Mouse (Mus musculus) embryonic facial prominence, embryonic 12.5 days (tissue): Measurements from ENCODE around the gene Cep112. TPM values are rescaled to one million over a fixed set of nuclear protein-coding genes. Genes with fewer than 3 reads are reported as not detected.

Experiments
- ATAC-seq: fragments of 200-750 bp; cut with Nextera tagmentation; 2 replicates; pipeline ENCODE4 v1.8.0; 2017; ENCODE audit not compliant: insufficient number of reproducible peaks, insufficient read depth, low FRiP score, low TSS enrichment
- H3K27ac ChIP-seq: fragments of 300-500 bp; sonication (generic); 2 replicates; pipeline ENCODE4 v1.5.1; 2016; ENCODE audit warnings: mild to moderate bottlenecking
- H3K27me3 ChIP-seq: fragments of 300-500 bp; sonication (generic); 2 replicates; pipeline ENCODE4 v1.6.1; 2016; ENCODE audit warnings: mild to moderate bottlenecking, moderate library complexity
- H3K36me3 ChIP-seq: fragments of 300-500 bp; sonication (generic); 2 replicates; pipeline ENCODE4 v1.6.1; 2016; ENCODE audit warnings: mild to moderate bottlenecking
- H3K4me1 ChIP-seq: fragments of 300-500 bp; sonication (generic); 2 replicates; pipeline ENCODE4 v1.6.1; 2016
- H3K4me2 ChIP-seq: fragments of 300-500 bp; sonication (generic); replicated peaks from 2 replicates; pipeline ENCODE4 v1.6.1; 2016; ENCODE audit warnings: mild to moderate bottlenecking, moderate library complexity
- H3K4me3 ChIP-seq: fragments of 300-500 bp; sonication (generic); 2 replicates; pipeline ENCODE4 v1.5.1; 2016; ENCODE audit warnings: mild to moderate bottlenecking
- H3K9ac ChIP-seq: fragments of 300-500 bp; sonication (generic); 2 replicates; pipeline ENCODE4 v1.6.1; 2016; ENCODE audit warnings: mild to moderate bottlenecking, moderate library complexity
- H3K9me3 ChIP-seq: fragments of 300-500 bp; sonication (generic); 2 replicates; pipeline ENCODE4 v1.6.1; 2016; ENCODE audit warnings: mild to moderate bottlenecking, moderate library complexity
- WGBS: fragments of 180-500 bp; shearing (Covaris S2); methylation state at CpG from one replicate; pipeline ENCODE4 v1.1.7; 2016; 5-methylcytosine and 5-hydroxymethylcytosine counted together
- polyA plus RNA-seq: library from polyadenylated mRNA; unstranded; fragments of >200 nt; fragmentation: Nextera tagmentation; extraction: Ambion mirVana; gene quantifications from 2 replicates; pipeline ENCODE4 v1.2.1, GENCODE M21; 2016

Gene Cep112
- polyA plus RNA-seq, 1 experiment from 2014 or later: 13.8 TPM

DNA sequence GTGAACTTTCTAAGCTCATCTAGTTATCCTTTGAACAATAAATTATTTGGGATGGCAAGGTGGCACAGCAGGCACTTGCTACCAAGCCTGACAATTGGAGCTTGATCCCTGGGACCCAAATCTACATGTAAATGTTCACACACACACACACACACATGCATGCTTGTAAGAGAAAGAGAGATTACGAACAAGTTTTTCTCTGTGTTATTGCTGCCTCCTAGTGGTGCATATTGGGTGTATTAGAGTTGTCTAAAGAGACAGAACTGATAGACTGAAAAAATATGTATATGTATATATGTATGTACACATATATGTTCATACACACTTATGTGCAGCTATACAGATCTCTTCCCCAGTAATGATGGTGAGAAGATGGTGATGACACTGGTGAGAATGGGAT is 6.5 kb upstream of the Cep112 start:
- H3K27me3 ChIP-seq: peaks cover 5% of the 10 kb centered on the region; the same call in 1 of the 2 replicates
- H3K36me3 ChIP-seq: no peaks in the 10 kb centered on the region
- H3K4me3 ChIP-seq: no peak overlapping the region
- no peak for ATAC-seq
- peaks cover 4% of the 10 kb centered on the region; the same call in 1 of the 2 replicates for H3K4me1 ChIP-seq
- no peak overlapping the region for H3K4me2 ChIP-seq
- WGBS: 33% methylated on average over 1 of the region's 1 CpGs
- no peak overlapping the region for H3K27ac ChIP-seq
- no peak overlapping the region for H3K9ac ChIP-seq
- no peaks in the 10 kb centered on the region for H3K9me3 ChIP-seq

DNA sequence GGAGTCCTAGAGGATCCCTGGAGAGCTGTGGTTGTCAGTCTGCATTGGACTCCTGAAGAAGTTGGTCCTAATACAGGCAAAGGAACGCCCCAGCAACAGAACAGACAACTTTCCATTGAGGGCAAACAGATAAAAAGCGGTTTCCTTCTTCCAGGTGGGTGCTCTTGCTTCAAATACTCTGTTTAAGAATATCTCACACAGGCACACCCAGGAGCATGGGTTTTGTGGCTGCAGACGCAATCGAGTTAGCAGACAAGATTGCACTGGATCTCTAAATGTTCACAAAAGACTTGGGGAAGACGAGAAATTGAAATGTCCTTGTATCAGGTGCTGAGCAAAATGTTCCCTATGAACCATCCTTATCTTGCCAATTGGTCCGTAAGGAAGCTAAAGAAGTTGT is 5.8 kb upstream of the Cep112 start:
- peaks cover 4% of the 10 kb centered on the region; the same call in 1 of the 2 replicates for H3K4me1 ChIP-seq
- peaks cover 5% of the 10 kb centered on the region; the same call in 1 of the 2 replicates for H3K27me3 ChIP-seq
- no peaks in the 10 kb centered on the region for H3K9me3 ChIP-seq
- no peak overlapping the region for H3K4me3 ChIP-seq
- H3K36me3 ChIP-seq: no peaks in the 10 kb centered on the region
- ATAC-seq: no peak
- no peak overlapping the region for H3K9ac ChIP-seq
- WGBS: 87% methylated on average over 6 of the region's 6 CpGs
- H3K27ac ChIP-seq: no peak overlapping the region; the same call in 1 of the 2 replicates
- no peak overlapping the region for H3K4me2 ChIP-seq

DNA sequence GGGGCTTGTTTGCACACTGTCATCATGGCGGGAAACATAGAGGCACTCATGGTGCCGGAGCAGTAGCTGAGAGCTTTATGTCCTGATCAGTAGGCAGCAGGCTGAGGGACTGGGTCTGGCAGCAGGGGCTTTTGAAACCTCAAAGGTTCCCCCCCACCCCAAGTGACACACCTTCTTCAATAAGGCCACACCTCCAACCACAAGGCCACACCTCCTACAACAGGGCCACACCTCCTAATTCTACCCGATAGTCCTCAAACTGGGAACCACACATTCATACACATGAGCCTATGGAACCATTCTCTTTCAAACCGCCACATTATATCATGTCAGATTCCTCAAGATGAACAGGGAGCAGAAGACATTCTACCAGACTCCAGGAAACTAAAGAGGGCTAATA is 4.2 kb upstream of the Cep112 start:
- Histone ChIP-seq H3K4me1 (peaks cover 4% of the 10 kb centered on the region; the same call in 1 of the 2 replicates), H3K27ac (no peak overlapping the region), H3K27me3 (peaks cover 5% of the 10 kb centered on the region; the same call in 1 of the 2 replicates), H3K9me3 (no peaks in the 10 kb centered on the region), H3K4me2 (no peak overlapping the region), H3K4me3 (no peak overlapping the region), H3K9ac (no peak overlapping the region), H3K36me3 (no peaks in the 10 kb centered on the region)
- whole genome bisulfite sequencing: 76% methylated on average over 4 of the region's 4 CpGs
- no peak for ATAC-seq

DNA sequence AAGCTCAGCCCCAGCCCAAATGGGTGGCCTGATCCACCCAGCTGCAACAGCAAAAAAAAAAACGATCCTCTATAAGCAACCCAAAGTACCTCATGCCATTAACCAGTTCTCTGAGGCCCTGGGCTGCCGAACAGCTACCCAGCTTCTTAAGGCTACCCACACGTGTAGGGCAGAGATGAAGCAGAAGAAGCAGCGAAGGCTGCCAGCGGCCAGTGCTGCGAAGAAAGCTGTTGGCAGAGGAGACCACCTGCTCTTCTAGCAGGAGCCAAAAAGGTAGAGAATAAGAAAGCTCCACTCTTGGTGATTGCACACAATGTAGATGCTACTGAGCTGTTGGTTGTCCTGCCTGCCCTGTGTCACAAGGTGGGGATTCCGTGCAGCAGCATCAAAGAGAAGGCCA is 1.8 kb upstream of the Cep112 start:
- H3K4me1 ChIP-seq: peaks cover 4% of the 10 kb centered on the region; the same call in 1 of the 2 replicates
- H3K9ac ChIP-seq: no peak overlapping the region
- peaks cover 5% of the 10 kb centered on the region; the same call in 1 of the 2 replicates for H3K27me3 ChIP-seq
- H3K4me2 ChIP-seq: no peak overlapping the region
- no peaks in the 10 kb centered on the region for H3K9me3 ChIP-seq
- no peak overlapping the region for H3K4me3 ChIP-seq
- no peaks in the 10 kb centered on the region for H3K36me3 ChIP-seq
- H3K27ac ChIP-seq: no peak overlapping the region
- WGBS: 64% methylated on average over 7 of the region's 7 CpGs
- ATAC-seq: no peak

DNA sequence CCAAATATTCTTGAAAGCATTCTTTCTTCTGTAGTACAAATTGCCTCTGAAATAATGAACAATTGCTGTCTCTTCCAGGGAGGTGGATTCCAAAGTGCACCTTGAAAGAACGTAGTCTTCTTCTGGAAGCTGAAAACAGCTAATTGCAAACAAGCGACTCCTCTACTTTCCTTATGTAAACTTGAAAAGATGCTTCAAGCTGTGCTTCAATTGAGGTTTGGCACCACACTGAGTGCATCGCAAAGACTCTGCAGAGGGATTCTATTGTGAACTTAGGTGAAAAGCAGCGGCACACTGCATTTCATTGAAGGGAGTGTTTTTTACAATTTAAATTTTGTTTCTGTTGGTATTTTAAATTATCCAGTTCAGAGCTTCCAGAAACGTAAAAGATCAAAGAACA is 881 bp upstream of the Cep112 start:
- Histone ChIP-seq H3K9me3 (no peaks in the 10 kb centered on the region), H3K4me1 (peaks cover 4% of the 10 kb centered on the region; the same call in 1 of the 2 replicates), H3K27me3 (peaks cover 5% of the 10 kb centered on the region; the same call in 1 of the 2 replicates), H3K9ac (no peak overlapping the region), H3K4me3 (peak overlapping the region; percentile 66; the same call in 1 of the 2 replicates), H3K36me3 (no peaks in the 10 kb centered on the region), H3K27ac (no peak overlapping the region), H3K4me2 (peak overlapping the region; percentile 65)
- WGBS: 2% methylated on average over 5 of the region's 5 CpGs
- ATAC-seq: no peak

DNA sequence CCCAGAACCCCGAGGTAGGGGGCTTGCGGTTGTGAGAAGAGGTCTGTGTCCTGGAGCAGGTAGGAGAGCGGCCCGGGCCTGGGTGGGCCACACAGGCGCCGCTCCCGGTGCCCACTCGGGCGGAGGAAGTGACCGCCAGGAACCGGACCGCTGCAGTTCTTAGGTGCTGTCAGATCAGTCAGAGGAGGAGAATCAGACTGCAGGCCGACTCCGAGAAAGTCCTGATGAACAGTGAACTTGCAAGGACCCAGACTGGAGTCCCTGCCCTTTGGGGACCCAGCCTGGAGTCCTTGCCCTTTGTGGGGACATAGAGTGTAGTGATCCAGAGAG is 565 bp downstream of the Cep112 start:
- peaks cover 5% of the 10 kb centered on the region; the same call in 1 of the 2 replicates for H3K27me3 ChIP-seq
- 0 out of 2 replicates have a peak overlapping the region, but pooled peaks have one; percentile 63 for H3K27ac ChIP-seq
- peak overlapping the region; percentile 66 for H3K4me3 ChIP-seq
- no peaks in the 10 kb centered on the region for H3K4me1 ChIP-seq
- H3K9ac ChIP-seq: peak overlapping the region; percentile 77
- no peaks in the 10 kb centered on the region for H3K36me3 ChIP-seq
- no peaks in the 10 kb centered on the region for H3K9me3 ChIP-seq
- 11% methylated on average over 14 of the region's 14 CpGs for WGBS
- H3K4me2 ChIP-seq: peak overlapping the region; percentile 65
- ATAC-seq: peak; percentile 59

DNA sequence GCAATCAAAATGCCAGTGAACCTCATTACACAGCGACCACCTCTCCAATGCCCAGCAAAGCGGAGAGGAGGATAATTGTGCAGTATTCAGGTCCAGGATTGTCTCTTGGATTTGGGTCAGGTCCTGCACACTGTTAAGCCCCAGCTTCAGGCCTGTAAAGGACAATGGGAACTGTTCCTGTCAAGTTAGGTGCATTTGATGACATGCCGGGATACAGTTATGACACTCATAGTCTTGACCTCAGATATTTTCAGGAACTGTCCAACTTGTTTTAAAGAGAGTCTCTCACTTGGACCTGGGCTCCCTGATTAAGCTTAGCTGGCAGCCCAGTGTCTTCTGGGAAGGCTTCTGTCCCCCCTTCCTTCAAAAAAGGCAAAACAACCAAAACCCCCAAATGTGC is 1.1 kb downstream of the Cep112 start:
- no peaks in the 10 kb centered on the region for H3K36me3 ChIP-seq
- no peak for ATAC-seq
- no peak overlapping the region for H3K27ac ChIP-seq
- H3K27me3 ChIP-seq: peaks cover 5% of the 10 kb centered on the region; the same call in 1 of the 2 replicates
- peak overlapping the region; percentile 65 for H3K4me2 ChIP-seq
- 87% methylated on average over 3 of the region's 3 CpGs for WGBS
- H3K9me3 ChIP-seq: no peaks in the 10 kb centered on the region
- H3K9ac ChIP-seq: no peak overlapping the region
- 0 out of 2 replicates have a peak overlapping the region, but pooled peaks have one; percentile 66 for H3K4me3 ChIP-seq
- H3K4me1 ChIP-seq: no peaks in the 10 kb centered on the region

DNA sequence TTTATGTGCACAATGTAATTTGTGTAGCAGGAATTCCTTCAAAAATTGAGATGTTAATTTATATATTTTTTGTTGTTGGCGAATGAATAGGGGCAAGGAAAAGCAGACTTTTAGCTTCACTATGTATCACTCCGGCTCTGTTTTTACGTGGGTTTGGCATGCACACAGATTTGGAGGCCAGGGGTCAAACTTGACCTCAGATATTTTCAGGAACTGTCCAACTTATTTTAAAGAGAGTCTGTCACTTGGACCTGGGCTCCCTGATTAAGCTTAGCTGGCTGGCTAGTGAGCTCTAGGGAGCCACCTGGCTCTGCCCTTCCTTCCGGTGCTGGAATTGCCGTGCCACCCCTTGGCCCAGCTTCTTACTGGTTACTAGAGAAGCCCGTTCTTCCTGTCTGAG is 2.2 kb downstream of the Cep112 start:
- Histone ChIP-seq H3K36me3 (no peaks in the 10 kb centered on the region), H3K4me1 (no peaks in the 10 kb centered on the region), H3K9me3 (no peaks in the 10 kb centered on the region), H3K27ac (no peak overlapping the region), H3K4me3 (no peak overlapping the region), H3K27me3 (peaks cover 5% of the 10 kb centered on the region; the same call in 1 of the 2 replicates), H3K9ac (no peak overlapping the region), H3K4me2 (no peak overlapping the region)
- no peak for ATAC-seq
- 52% methylated on average over 6 of the region's 6 CpGs for WGBS

DNA sequence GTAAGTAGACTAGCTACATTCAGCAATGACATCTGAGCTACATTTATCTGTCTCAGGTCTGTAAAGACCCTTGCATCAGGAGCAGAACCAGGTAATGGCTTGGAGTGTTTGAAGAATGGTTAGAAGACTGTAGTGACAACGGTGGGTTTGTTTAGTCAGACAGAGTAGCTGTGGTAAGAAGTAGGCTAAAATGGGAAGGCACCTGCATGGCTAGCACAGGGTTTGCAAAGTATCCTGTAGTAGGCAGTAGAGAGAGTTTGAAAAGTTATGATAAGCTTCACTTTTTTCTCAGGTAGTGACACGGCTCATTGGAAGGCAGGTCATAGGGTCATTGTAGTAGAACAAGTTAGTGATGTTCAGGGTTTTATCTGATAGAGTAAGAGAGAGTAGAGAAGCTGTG is 4.1 kb downstream of the Cep112 start:
- no peaks in the 10 kb centered on the region for H3K27me3 ChIP-seq
- no peak overlapping the region for H3K9ac ChIP-seq
- no peaks in the 10 kb centered on the region for H3K4me1 ChIP-seq
- no peak overlapping the region for H3K27ac ChIP-seq
- H3K4me2 ChIP-seq: no peak overlapping the region
- H3K9me3 ChIP-seq: no peaks in the 10 kb centered on the region
- H3K36me3 ChIP-seq: no peaks in the 10 kb centered on the region
- WGBS: 75% methylated on average over 2 of the region's 2 CpGs
- no peak for ATAC-seq
- no peak overlapping the region for H3K4me3 ChIP-seq

DNA sequence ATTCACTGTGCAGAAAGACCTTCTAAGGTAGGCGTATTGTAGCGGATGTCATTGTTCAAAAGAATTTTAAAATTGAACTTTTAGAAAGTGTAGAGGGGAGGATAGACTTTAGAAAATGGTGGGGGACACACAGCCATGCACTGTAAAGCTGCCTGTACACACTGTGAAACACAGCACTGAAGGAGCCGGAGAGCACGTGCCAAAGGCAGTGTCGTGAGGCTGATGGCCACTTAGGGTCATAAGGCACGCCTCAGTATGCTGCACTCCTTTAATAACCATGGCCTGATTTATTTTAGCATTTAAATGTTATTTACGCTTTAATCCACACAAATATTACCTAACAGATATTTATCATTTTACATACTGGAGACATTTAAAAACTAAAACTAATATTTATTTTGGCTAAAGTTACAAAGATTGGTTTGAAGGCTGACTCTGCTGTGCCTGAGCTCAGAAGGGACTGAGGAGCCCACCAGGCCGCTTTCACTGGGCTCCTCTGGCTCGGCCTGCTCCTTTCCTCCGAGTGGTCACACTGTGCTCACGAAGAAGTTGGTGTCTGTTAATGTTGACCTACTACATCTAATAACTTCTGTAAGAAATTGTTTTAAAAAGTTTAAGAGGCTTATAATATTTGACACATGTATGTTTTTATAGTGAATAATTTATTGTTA is 19.0 kb downstream of the Cep112 start:
- no peaks in the 10 kb centered on the region for H3K4me1 ChIP-seq
- no peaks in the 10 kb centered on the region for H3K9me3 ChIP-seq
- ATAC-seq: no peak
- no peak overlapping the region for H3K4me2 ChIP-seq
- H3K27ac ChIP-seq: no peak overlapping the region
- H3K27me3 ChIP-seq: no peaks in the 10 kb centered on the region
- no peak overlapping the region for H3K9ac ChIP-seq
- peaks cover 8% of the 10 kb centered on the region; the same call in 1 of the 2 replicates for H3K36me3 ChIP-seq
- 83% methylated on average over 11 of the region's 11 CpGs for WGBS
- H3K4me3 ChIP-seq: no peak overlapping the region

DNA sequence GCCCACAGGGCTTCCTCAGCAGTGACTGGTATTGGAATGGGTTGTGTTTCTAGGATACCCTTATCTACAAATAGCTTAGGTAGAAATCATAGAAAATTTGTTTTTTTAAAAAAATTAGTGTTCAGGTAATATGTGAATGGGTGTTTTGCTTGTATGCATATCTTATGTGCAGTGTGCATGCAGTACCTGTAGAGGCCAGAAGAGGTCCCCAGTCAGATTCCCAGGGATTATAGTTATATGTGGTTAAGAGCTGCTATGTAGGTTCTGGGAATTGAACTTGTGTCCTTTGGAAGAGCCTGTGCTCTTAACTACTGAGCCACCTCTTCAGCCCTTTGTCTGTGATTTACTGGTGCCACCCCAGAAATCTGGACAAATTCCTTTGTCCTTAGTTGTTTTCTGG is 22.2 kb downstream of the Cep112 start:
- peaks cover 7% of the 10 kb centered on the region; the same call in 1 of the 2 replicates for H3K36me3 ChIP-seq
- no peak overlapping the region for H3K27ac ChIP-seq
- H3K27me3 ChIP-seq: no peaks in the 10 kb centered on the region
- no peak overlapping the region for H3K4me3 ChIP-seq
- no peak overlapping the region for H3K4me2 ChIP-seq
- no peak overlapping the region for H3K9ac ChIP-seq
- no peak for ATAC-seq
- peaks cover 4% of the 10 kb centered on the region; the same call in 1 of the 2 replicates for H3K9me3 ChIP-seq
- H3K4me1 ChIP-seq: no peaks in the 10 kb centered on the region

DNA sequence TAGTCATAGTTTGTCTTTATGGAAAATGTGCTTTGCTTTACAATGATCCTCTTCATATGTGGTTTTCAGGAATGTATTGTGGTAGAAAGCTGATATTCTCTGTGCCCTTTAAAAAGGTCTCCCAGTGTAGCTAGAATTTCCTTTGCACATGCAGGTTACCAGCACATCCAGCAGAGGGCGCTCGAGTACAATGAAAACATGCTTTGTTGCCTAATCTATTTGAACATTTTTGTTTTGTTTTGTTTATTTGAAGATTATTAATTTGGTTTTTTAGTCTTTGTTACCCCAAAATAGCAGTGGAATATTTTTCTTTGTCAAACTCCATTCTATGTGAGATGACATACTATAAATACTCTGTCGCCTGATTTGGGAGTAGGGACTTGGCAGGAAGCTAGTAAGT is 24.8 kb downstream of the Cep112 start:
- Histone ChIP-seq H3K9ac (no peak overlapping the region), H3K9me3 (peaks cover 4% of the 10 kb centered on the region; the same call in 1 of the 2 replicates), H3K36me3 (peaks cover 7% of the 10 kb centered on the region; the same call in 1 of the 2 replicates), H3K27me3 (no peaks in the 10 kb centered on the region), H3K4me1 (no peaks in the 10 kb centered on the region), H3K4me3 (no peak overlapping the region), H3K4me2 (no peak overlapping the region), H3K27ac (0 out of 2 replicates have a peak overlapping the region, but pooled peaks have one; percentile 33)
- ATAC-seq: no peak
- WGBS: 31% methylated on average over 3 of the region's 3 CpGs
